In genomic region chr12:109545875-109546732, GRCm38 (mm10) we compare ENCODE assay signal across 13 mouse cellular contexts. TPM values are rescaled to one million over a fixed set of nuclear protein-coding genes. Genes with fewer than 3 reads are reported as not detected.
A peak's percentile ranks its signal among the peaks of the same experiment; 100 is the strongest.
DNase-seq lines count a peak whose midpoint lies in the region; ATAC-seq and TF ChIP-seq lines count a peak whose summit lies in the region.
"Had no signal": no experiment of that assay in that cellular context is flagged by ENCODE, and none has a peak within 500 bp of the region (broad histone marks: within the 10 kb centered on the region; RNA-seq: fewer than 3 reads in every experiment).

No protein-coding gene starts in this region.

- no peak overlapping the region for H3K4me2 ChIP-seq in kidney, embryonic 14.5 days (replicated peaks; ENCODE audit: low read depth, low read length)
- no peak overlapping the region for H3K4me2 ChIP-seq in hindbrain, embryonic 12.5 days (replicated peaks)
- H3K4me2 ChIP-seq: heart, embryonic 12.5 days had no signal

- no peak overlapping the region for H3K4me3 ChIP-seq in kidney, embryonic 14.5 days (ENCODE audit: low read length)
- H3K4me3 ChIP-seq in cerebellum, adult 2 months (replicated peaks; ENCODE audit: insufficient read depth, low read depth, low read length), result no peak overlapping the region
- no peak overlapping the region for H3K4me3 ChIP-seq in hindbrain, embryonic 12.5 days
- H3K4me3 ChIP-seq: heart, embryonic 12.5 days; left cerebral cortex, adult 2 months had no signal

- H3K36me3 ChIP-seq in kidney, embryonic 14.5 days (ENCODE audit: control insufficient read depth, insufficient read depth, low read length), result no peaks in the 10 kb centered on the region
- peaks cover 36% of the 10 kb centered on the region for H3K36me3 ChIP-seq in hindbrain, embryonic 12.5 days

- no peaks in the 10 kb centered on the region for H3K27me3 ChIP-seq in kidney, embryonic 14.5 days (ENCODE audit: control insufficient read depth, insufficient read depth, low read length)
- H3K27me3 ChIP-seq in cerebellum, adult 2 months (ENCODE audit: control insufficient read depth, insufficient read depth, low read length), result 0 out of 2 replicates have a peak, but pooled peaks cover 1% of the 10 kb centered on the region
- H3K27me3 ChIP-seq in hindbrain, embryonic 12.5 days, result no peaks in the 10 kb centered on the region
- H3K27me3 ChIP-seq: CH12.LX; heart, embryonic 12.5 days had no signal

- no peaks in the 10 kb centered on the region; the same call in 1 of the 2 replicates for H3K4me1 ChIP-seq in kidney, embryonic 14.5 days (ENCODE audit: control insufficient read depth, insufficient read depth, low read length)
- no peaks in the 10 kb centered on the region for H3K4me1 ChIP-seq in cerebellum, adult 2 months (ENCODE audit: control insufficient read depth, insufficient read depth, low read length)
- H3K4me1 ChIP-seq in hindbrain, embryonic 12.5 days, result peaks cover 19% of the 10 kb centered on the region
- H3K4me1 ChIP-seq: heart, embryonic 12.5 days had no signal

- TF ChIP-seq CTCF in cerebellum, adult 2 months (IDR thresholded peaks at IDR 0.05; ENCODE audit: borderline replicate concordance, insufficient read depth, low read depth, low read length), result no peak

- no peak for ATAC-seq in kidney, embryonic 14.5 days (ENCODE audit: low FRiP score, low TSS enrichment)
- peak; percentile 71 for ATAC-seq in hindbrain, embryonic 12.5 days (ENCODE audit: low FRiP score)

- 62% methylated on average over 30 of the region's 30 CpGs for WGBS in kidney, embryonic 14.5 days
- 41% methylated on average over 30 of the region's 30 CpGs for WGBS in cerebellum, adult 2 months
- WGBS in hindbrain, embryonic 12.5 days, result 48% methylated on average over 28 of the region's 30 CpGs

- no peak overlapping the region for H3K27ac ChIP-seq in kidney, embryonic 14.5 days (ENCODE audit: low read depth, low read length)
- H3K27ac ChIP-seq in cerebellum, adult 2 months (ENCODE audit: insufficient read depth, low read length), result no peak overlapping the region
- no peak overlapping the region for H3K27ac ChIP-seq in hindbrain, embryonic 12.5 days
- H3K27ac ChIP-seq: left cerebral cortex, adult 2 months had no signal

- H3K9me3 ChIP-seq in kidney, embryonic 14.5 days (ENCODE audit: control insufficient read depth, low read length), result peaks cover 13% of the 10 kb centered on the region
- peaks cover 24% of the 10 kb centered on the region for H3K9me3 ChIP-seq in hindbrain, embryonic 12.5 days (replicated peaks)

- no peak for TF ChIP-seq POLR2A in cerebellum, adult 2 months (IDR thresholded peaks at IDR 0.05; ENCODE audit: borderline replicate concordance, insufficient read depth, low read length)

- H3K9ac ChIP-seq in kidney, embryonic 14.5 days (ENCODE audit: low read depth, low read length), result no peak overlapping the region
- H3K9ac ChIP-seq in hindbrain, embryonic 12.5 days, result no peak overlapping the region
- H3K9ac ChIP-seq: heart, embryonic 12.5 days had no signal

- DNase-seq in kidney, postnatal 14 days, result peak; percentile 17
- DNase-seq in cerebellum, adult 2 months, result peak; percentile 25 to 33
- DNase-seq in embryo, embryonic 10.5 days (ENCODE audit: low spot score), result peak; percentile 78
- no peak for DNase-seq in heart, adult 11 months
- DNase-seq in frontal cortex, postnatal 25 days (ENCODE audit: low spot score in 2 of 2), result no peak
- DNase-seq in spleen, adult 12 weeks (ENCODE audit: low spot score), result no peak
- DNase-seq: kidney, adult 18-20 months; thymus, adult 2 months had no signal

RNA-seq across cellular contexts. Expression of gene Rtl1, which starts 54.0 kb away (rescaled TPM):
- polyA plus RNA-seq in kidney, embryonic 14.5 days (2014; fragmentation: Nextera tagmentation; extraction: Ambion mirVana), result 0.35 and 0.56 TPM in 2 replicates
- polyA plus RNA-seq in cerebellum, adult 2 months (2012; rRNA removed), result 0.40 and 0.67 TPM in 2 replicates
- 1.5 and 1.6 TPM in 2 replicates for polyA plus RNA-seq in hindbrain, embryonic 12.5 days (2016; fragmentation: Nextera tagmentation; extraction: Ambion mirVana)

Comparison
In these comparisons a context has a peak if more than half of its experiments do, and no peak if none do; other contexts are left out.
1. DNase-seq: peak in kidney, postnatal 14 days (single experiment), cerebellum, adult 2 months (2 of 2) and embryo, embryonic 10.5 days (single experiment); none in heart, adult 11 months (single experiment), frontal cortex, postnatal 25 days (0 of 2) and spleen, adult 12 weeks (single experiment).